Mouse (Mus musculus) heart, embryonic 14.5 days (tissue): ENCODE results near the gene Kcna1. TPM values are rescaled to one million over a fixed set of nuclear protein-coding genes. Genes with fewer than 3 reads are reported as not detected.

Source experiments
- ATAC-seq: fragments of 200-750 bp; cut with Nextera tagmentation; 2 replicates; pipeline ENCODE4 v1.8.0; 2017; ENCODE audit warnings: low read depth, moderate TSS enrichment; ENCODE audit not compliant: insufficient number of reproducible peaks, insufficient read depth, low FRiP score
- H3K27ac ChIP-seq, 2 experiments: fragments of 200-500 bp in 1 of 2; fragments of 300-500 bp in 1 of 2; sonication (generic) in 1 of 2; replicated peaks in 1 of 2; 2 replicates each; pipeline ENCODE4 v1.5.1; 2012 to 2014; ENCODE audit warnings: low read depth in 2 of 2, low read length in 2 of 2, control low read depth in 1 of 2, mild to moderate bottlenecking in 1 of 2, mixed read lengths in 1 of 2; ENCODE audit not compliant: control insufficient read depth in 1 of 2, insufficient read depth in 1 of 2
- H3K27me3 ChIP-seq: fragments of 300-500 bp; sonication (generic); 2 replicates; pipeline ENCODE4 v1.6.1; 2014; ENCODE audit warnings: mild to moderate bottlenecking, low read length, control low read depth; ENCODE audit not compliant: control insufficient read depth, insufficient read depth
- H3K36me3 ChIP-seq: fragments of 300-500 bp; sonication (generic); 2 replicates; pipeline ENCODE4 v1.6.1; 2014; ENCODE audit warnings: mild to moderate bottlenecking, control low read depth, low read length, mixed read lengths; ENCODE audit not compliant: control insufficient read depth, insufficient read depth
- H3K4me1 ChIP-seq, 2 experiments: fragments of 200-500 bp in 1 of 2; fragments of 300-500 bp in 1 of 2; sonication (generic) in 1 of 2; 2 replicates each; pipeline ENCODE4 v1.6.1; 2012 to 2014; ENCODE audit warnings: low read length in 2 of 2, control low read depth in 1 of 2, mixed read lengths in 1 of 2; ENCODE audit not compliant: control insufficient read depth in 2 of 2, insufficient read depth in 2 of 2
- H3K4me2 ChIP-seq: fragments of 300-500 bp; sonication (generic); 2 replicates; pipeline ENCODE4 v1.6.1; 2014; ENCODE audit warnings: mild to moderate bottlenecking, low read length
- H3K4me3 ChIP-seq, 2 experiments: fragments of 200-500 bp in 1 of 2; fragments of 300-500 bp in 1 of 2; sonication (generic) in 1 of 2; 2 replicates each; pipeline ENCODE4 v1.5.1; 2012 to 2014; ENCODE audit warnings: low read length in 2 of 2, mild to moderate bottlenecking in 2 of 2, control low read depth in 1 of 2, low read depth in 1 of 2, moderate library complexity in 1 of 2; ENCODE audit not compliant: control insufficient read depth in 1 of 2, insufficient read depth in 1 of 2
- H3K9ac ChIP-seq: fragments of 300-500 bp; sonication (generic); 2 replicates; pipeline ENCODE4 v1.6.1; 2014; ENCODE audit warnings: mild to moderate bottlenecking, low read length
- H3K9me3 ChIP-seq: fragments of 300-500 bp; sonication (generic); 2 replicates; pipeline ENCODE4 v1.6.1; 2016; ENCODE audit warnings: low read length, control low read depth; ENCODE audit not compliant: control insufficient read depth
- WGBS: fragments of 180-500 bp; shearing (Covaris S2); extraction: QIAGEN DNeasy Blood & Tissue Kit; methylation state at CpG from one replicate; pipeline ENCODE4 v1.1.7; 2014; 5-methylcytosine and 5-hydroxymethylcytosine counted together
- polyA plus RNA-seq: library from polyadenylated mRNA; unstranded; fragments of >200 nt; fragmentation: Nextera tagmentation; extraction: Ambion mirVana; gene quantifications from 2 replicates; pipeline ENCODE4 v1.2.1, GENCODE M21; 2014

The Kcna1 gene
- polyA plus RNA-seq, 1 experiment from 2014 or later = 0.09 TPM

DNA sequence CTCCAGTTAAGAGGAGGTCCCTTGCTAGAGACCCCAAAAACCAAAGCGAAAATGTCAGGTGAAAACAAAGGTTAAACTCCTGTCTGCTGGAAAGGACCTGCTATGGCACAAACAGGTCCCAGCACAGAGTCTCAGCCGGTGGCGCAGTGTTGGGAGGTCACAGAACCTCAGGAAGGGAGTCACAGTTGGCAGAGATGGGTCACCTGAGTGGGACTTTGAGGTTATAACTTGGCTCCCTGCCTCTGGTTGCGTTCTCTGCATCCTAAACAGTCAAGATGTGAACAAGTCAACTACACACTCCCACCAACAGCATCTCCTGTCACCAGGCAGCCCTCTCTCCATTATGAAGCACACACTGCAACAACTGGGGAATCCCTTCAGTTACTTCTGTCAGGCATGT, 48.4 kb downstream of the Kcna1 start:
- no peak overlapping the region for H3K4me3 ChIP-seq
- no peaks in the 10 kb centered on the region for H3K27me3 ChIP-seq
- no peak overlapping the region for H3K4me2 ChIP-seq
- H3K9ac ChIP-seq = no peak overlapping the region
- H3K36me3 ChIP-seq = no peaks in the 10 kb centered on the region
- H3K27ac ChIP-seq = no peak overlapping the region
- H3K4me1 ChIP-seq = no peaks in the 10 kb centered on the region
- no peak for ATAC-seq
- 84% methylated on average over 4 of the region's 4 CpGs for WGBS
- no peaks in the 10 kb centered on the region for H3K9me3 ChIP-seq

DNA sequence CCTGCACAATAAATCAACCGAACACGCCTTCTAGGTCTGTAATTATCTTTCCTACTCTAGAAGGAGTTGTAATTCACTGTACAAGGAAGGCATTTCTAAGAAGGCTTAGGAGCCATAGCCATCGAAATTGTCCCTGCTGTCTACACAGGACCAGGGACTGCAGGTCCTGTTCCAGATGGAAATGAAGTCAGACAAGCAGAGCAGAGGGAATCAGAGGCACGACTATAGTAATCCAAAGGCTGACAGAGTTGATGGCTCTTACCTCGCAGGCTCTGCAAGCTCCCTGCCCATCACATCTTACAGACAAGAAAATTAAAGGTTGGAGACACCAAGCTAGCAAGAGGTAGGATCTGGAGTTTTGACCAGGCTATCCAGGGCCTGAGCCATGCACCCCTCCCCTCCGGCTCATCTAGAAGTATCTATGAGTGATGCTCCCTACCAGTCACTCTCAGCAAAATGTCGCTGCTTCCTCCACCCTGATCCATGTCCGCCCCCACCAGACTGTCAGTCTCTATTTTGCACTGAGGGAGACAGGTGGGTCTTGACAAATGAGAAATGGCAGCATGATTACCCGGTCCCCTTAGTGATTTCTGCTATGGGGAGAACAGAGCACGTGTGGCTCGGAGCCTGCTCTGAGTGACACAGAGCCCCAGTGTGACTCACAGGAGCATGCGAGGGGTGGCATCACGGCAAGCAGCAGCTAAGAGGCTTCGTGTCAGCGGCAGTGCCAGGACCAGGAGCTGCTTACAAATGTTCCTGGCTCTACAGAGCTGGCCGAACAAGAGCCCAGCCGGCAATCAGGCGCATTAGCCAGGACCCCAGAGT, 50.2 kb downstream of the Kcna1 start:
- Histone ChIP-seq H3K36me3 (no peaks in the 10 kb centered on the region), H3K4me3 (no peak overlapping the region), H3K27me3 (no peaks in the 10 kb centered on the region), H3K9me3 (no peaks in the 10 kb centered on the region), H3K4me1 (no peaks in the 10 kb centered on the region), H3K27ac (no peak overlapping the region), H3K4me2 (no peak overlapping the region), H3K9ac (no peak overlapping the region)
- no peak for ATAC-seq
- WGBS = 78% methylated on average over 18 of the region's 18 CpGs

DNA sequence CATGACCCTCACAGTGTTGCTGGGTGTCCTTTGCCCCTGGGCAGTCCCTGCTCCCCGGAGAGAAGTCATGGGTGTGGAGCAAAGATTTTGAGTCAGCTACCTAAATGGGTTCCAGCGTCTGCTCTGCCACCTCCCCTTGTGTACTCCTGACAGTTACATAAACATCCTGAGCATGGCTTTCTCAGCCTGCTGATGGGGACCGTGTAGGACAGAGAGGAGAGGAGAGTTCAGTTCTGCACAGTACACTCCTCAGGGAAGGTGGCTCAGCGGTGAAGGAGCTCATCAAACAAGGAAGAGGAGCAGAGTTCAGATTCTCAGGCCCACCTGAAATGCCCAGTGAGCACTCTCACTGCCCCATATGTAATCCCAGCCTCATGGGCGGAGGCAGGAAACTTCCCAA, 51.1 kb downstream of the Kcna1 start:
- Histone ChIP-seq H3K9me3 (no peaks in the 10 kb centered on the region), H3K9ac (no peak overlapping the region), H3K27me3 (no peaks in the 10 kb centered on the region), H3K36me3 (no peaks in the 10 kb centered on the region), H3K4me2 (no peak overlapping the region), H3K4me3 (no peak overlapping the region), H3K27ac (no peak overlapping the region), H3K4me1 (no peaks in the 10 kb centered on the region)
- ATAC-seq = no peak
- WGBS = 51% methylated on average over 5 of the region's 5 CpGs

DNA sequence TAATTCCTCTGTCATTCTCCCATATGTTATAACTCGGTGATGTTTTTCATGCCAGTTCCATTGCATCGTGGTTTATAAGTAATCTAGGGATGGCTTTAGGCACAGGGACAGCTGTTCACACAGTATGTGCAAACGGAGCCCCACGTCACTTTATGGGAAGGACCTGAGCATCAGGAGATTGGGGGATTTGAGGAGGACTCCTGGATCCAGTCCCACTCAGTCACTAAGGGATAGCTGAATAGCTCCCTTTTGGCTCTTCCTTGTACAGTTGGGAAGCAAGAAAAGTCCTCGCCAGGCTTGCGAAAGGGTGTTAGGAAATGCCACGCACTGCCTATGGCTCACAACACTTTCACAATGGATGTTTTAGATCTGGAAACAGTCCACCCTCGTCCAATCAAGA, 51.8 kb downstream of the Kcna1 start:
- ATAC-seq = no peak

DNA sequence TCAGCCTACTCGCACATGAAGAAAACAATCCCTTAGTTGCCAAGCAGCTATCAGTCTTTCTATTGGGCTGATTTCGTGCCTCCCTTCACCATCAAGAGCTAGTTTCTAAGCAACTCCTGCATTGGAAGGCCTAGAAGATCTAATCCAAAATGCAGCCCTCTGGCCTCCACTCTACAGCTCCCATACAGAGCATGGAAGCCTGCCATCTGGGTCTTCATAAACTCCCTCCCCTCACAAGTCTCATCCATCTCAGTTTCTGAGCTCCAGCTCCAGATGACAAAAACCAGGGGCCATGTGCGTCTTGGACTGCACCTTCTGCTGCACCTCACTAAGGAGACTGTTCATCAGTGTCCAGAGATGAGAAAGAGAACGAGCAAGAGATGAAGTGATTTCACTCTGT, 52.8 kb downstream of the Kcna1 start:
- no peak overlapping the region for H3K4me3 ChIP-seq
- 80% methylated on average over 4 of the region's 4 CpGs for WGBS
- no peaks in the 10 kb centered on the region for H3K27me3 ChIP-seq
- H3K9ac ChIP-seq = no peak overlapping the region
- no peaks in the 10 kb centered on the region for H3K9me3 ChIP-seq
- H3K27ac ChIP-seq = no peak overlapping the region
- H3K4me1 ChIP-seq = no peaks in the 10 kb centered on the region
- no peak for ATAC-seq
- H3K4me2 ChIP-seq = no peak overlapping the region
- no peaks in the 10 kb centered on the region for H3K36me3 ChIP-seq

More for the DNA sequence above, 51.8 kb downstream of the Kcna1 start:
- WGBS = 77% methylated on average over 8 of the region's 8 CpGs
- H3K4me1 ChIP-seq = no peaks in the 10 kb centered on the region
- no peak overlapping the region for H3K9ac ChIP-seq
- no peaks in the 10 kb centered on the region for H3K27me3 ChIP-seq
- no peak overlapping the region for H3K4me2 ChIP-seq
- no peaks in the 10 kb centered on the region for H3K36me3 ChIP-seq
- H3K9me3 ChIP-seq = no peaks in the 10 kb centered on the region
- H3K4me3 ChIP-seq = no peak overlapping the region
- no peak overlapping the region for H3K27ac ChIP-seq

Other genes starting within 250 kb of the Kcna1 start
- 7.6 TPM in 2 replicates for gene Kcna5, start 111.0 kb downstream of the Kcna1 start, polyA plus RNA-seq
- gene Kcna6, start 94.3 kb upstream of the Kcna1 start, polyA plus RNA-seq = 0.58 and 1.0 TPM in 2 replicates
- gene Ndufa9, start 202.8 kb upstream of the Kcna1 start, polyA plus RNA-seq = 394 and 409 TPM in 2 replicates
- not detected in 2 replicates for gene Akap3, start 206.7 kb upstream of the Kcna1 start, polyA plus RNA-seq